Mouse (Mus musculus) right cerebral cortex, postnatal 10 days (tissue): ENCODE data around the gene Fblim1.

Source experiments
- DNase-seq, 2 experiments: peaks; one replicate each; pipeline ENCODE4 v3.0.0; 2021; ENCODE audit warnings: low spot score in 2 of 2

The Fblim1 gene

DNA sequence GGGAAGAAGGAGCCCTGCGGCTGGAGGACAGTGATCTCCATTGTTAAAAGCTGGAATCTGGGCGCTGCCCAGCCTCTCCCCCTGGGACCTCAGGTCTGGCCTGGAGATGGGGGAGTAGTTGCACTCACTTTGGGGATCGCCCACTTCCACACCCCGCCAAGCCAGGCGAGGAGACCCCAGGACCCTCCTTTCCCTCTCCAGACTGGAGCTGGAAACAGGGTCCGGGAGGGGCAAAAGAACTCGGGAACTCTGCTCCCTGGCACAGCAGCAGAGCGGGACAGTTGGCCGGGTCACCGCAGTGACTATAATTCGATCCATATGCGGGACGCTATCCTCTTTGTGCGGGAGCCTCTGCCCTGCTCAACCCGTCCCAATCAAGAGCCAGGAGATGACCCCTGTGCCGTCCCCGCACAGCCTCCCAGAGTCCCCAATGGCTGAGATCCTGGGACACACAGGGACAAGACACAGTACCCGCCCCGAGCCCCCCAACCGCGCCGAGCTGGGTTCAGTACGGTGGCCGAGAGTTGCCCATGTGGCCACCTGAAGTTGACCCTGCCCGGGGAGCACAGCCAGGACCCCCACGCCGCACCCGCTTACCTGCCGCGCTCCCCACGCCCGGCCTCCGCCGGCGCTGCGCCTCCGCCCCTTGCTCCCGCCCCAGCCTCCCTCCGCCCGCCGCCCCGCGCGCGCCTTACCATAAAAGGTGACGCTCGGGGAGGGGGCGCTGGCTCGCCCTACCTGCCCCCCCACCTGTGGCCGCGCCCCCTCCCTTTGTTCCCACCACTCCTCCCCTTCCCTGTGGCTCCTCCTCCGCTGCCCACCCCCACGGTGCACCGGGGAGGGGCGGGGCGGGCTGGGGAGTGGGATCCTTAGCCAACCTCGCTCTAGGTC is 6.4 kb downstream of the Fblim1 start:
- no peak for DNase-seq

DNA sequence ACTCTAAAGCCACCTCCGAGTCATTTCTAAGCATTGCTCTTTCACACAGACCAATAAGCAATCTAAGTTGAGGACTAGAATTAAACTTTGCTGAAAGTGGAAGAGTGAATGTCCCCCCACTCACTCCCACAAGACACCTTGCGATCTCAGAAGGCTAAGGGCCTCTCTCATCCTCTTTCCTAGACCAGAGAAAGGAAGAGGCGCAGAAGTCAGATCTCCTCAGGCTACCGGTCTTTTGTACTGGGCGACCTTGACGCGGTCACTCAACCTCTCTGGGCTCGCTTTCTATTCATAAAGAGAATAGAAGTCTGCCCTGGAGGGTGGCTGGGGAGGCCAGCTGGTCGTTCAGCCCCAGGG is 7.0 kb downstream of the Fblim1 start:
- no peak for DNase-seq

DNA sequence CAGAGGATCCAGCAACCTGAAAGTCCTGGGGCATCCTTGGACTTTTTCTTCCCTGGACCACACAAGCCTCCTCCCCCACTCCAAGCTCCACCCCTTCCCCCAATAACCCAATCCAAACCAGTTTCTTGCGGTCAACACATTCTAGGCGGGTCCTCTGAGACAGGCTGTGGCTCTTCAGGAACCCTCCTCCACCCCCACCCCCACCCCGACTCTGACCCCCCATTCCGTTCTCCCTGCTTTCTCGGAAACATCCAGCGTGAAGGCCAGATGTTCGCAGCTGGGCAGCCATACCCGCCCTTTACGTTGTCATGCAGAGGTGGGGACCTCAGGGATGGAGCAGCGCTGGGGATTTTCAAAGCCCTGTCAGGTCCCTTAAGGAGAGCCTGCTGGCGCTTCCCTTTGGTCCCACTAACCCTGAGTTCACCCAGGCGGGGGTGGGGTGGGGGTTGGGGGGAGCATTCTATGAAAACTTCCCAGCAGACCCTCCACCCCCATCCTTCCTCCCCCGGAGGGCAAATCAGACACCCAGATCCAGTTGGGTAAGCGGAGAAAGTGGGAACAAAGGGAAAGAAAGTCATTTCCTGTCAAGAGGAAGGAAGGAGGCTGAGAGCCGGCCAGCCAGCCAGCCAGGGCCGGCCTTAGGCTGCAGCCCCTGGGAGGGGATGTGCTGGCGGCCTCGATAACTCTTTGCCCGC is 7.5 kb downstream of the Fblim1 start:
- no peak for DNase-seq

DNA sequence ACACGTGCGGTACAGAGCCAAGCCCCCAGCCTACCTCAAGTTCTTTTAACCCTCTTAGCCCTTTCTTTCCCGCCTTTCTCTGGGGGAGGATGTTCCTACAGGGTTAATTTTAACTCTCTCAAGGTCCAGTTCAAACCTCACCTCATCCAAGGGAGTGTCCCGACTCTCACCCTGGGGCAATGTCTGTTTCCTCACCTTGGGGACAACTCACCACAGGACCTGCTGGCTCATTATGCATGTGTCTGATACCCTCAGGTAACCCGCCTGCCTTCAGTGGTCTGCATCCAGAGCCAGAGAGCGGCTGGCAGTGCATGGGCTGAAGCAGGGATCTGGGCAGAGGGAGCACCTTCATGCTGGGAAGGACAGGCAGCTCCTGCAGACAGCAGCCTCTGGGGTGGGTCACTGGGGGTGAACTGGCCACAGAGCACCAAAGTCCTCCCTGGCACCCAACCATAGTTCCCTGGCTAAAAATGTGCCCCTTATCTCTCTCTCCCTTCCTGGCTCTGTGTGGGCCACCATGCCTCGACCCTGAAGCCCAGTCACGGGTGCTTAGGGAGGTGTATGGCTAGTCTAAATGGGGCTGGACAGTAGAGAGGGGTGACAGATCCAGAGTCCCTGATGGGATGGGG is 9.1 kb downstream of the Fblim1 start:
- no peak for DNase-seq

DNA sequence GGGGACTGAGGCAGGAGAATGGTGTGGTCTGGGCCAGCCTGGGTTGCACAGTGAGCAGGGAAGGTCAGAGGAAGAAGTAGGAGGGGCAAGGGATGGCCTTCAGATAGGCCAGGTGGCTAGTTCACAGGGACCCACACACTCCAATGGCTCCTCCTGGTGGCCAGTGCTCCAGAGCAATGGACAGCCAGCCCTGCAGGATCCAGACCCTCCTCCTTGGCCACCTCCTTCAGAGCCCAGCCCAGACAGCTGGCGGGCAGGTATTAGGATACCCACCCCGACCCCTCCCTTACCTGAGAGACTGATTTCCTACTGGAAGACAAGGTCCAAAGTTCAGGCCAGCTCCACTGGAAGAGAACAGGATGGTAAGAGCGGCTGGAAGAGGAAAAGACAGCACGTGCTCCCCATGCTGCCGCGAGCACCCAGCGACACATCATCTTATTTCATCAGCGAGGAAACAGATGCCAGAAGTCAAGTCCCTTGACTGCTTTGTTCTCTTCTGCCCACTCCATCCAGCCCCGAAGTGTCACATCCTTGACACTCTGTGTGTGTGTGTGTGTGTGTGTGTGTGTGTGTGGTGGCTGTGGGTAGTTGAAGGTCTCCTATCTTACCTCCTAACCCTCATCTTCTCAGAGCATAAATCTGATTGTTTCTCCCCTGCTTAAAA is 10.2 kb downstream of the Fblim1 start:
- DNase-seq: no peak

DNA sequence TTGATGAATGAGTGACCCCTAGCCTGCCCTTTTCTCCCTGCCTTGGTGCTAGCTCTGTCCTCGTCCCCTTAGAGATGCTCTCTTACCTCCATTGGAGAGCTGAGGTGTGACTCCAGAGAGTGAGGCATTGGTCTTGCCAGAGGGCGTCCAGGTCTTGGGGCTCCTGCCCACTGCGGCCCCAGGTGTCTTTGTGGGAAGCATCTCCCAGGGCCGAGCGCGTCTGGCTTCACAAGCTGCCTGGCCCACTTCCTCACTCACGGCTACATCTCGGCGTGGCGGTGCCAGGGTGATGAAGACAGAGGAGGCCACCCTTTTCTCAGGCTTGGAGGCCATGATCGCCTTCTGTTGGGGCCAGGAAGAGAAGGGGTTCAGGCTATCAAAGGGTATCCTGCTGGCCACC is 10.8 kb downstream of the Fblim1 start:
- DNase-seq: no peak

DNA sequence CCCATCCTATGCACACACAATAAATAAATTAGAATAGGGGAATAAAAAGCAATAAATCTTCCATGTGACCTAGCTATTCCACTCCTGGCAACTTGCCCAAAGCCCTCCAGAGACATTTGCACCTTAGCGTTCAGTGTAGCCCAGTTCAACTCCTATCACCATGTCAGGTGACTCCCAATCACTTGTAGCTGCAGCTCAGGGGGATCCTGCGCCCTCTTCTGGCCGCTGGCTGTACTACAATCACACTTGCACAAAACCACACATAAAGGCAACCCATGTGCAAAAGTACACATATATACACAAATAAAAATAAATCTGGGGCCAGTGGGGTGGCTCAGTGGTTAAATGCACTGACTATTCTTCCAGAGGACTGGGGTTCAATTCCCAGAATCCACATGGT is 14.3 kb downstream of the Fblim1 start:
- DNase-seq: no peak

DNA sequence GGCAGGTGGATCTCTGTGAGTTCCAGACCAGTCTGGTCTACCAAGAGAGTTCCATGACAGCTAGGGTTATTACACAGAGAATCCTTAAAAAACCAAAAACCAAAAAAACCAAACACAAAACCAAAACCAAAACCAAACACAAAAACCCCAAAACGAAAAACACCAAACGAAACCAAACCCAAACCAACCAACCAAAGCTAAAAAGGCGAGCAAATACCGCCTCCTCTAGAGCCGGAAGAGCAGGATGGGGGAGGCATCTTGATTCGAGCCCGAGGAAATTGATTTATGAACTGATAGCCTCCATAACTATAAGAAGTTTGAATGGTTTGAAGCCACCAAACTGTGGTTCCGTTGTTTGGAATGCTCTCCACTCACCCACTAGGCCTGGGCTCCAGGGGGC is 22.0 kb downstream of the Fblim1 start:
- no peak for DNase-seq

DNA sequence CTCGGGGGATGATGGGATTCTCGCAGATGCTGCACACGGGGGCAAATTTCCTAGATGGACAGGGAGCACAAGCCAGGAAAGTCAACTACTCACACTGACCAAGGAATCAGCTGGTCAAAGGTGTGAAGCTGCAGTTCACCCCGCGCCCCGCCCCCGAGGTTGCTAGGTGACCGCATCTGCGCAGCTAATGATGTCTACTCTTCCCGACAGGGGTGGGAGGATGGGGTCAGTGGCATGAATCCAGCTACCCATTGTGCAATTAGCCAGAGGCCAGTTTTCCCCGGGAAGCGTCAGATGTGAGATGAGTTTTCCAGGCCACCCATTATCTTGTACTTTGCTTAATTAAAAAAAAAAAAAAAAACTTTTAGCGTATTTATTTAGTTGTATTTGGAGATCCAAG is 24.8 kb downstream of the Fblim1 start:
- DNase-seq: no peak

DNA sequence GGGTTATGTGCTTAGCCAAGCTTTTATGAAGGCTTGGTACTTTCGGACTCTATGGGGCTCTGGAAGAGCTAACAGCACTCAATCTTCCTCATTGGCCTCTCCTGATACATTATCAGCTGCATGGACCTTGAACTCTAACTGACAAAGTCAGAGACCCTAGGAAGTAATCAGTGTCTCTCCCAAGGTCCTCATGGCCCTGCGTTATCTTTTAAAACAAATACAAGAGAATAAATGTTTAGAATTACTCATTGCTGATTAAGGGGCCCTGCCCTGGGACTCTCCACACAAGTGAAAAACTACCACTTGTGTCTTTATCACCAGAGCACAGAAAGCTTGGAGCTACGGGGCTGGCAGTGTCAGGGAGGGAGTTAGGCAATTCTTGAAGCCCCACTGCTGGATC is 27.1 kb downstream of the Fblim1 start:
- DNase-seq: no peak

DNA sequence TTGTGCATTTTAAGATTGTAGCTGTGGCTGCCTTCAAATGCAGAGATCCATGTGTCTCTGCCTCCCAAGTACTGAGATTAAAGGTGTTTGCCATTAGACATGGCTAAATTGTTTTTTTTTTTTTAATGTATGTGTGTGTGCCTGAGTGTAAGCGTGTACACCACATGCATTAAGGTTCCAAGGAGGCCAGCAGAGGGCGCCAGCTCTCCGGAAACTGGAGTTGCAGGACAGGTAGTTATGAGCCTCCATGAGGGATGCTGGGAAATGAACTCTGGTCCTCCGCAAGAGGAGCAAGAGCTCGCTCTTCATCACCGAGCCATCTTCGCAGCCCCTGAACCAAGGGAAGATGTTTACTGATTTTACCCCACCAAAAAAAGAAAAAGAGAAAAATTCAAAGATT is 29.0 kb downstream of the Fblim1 start:
- no peak for DNase-seq

DNA sequence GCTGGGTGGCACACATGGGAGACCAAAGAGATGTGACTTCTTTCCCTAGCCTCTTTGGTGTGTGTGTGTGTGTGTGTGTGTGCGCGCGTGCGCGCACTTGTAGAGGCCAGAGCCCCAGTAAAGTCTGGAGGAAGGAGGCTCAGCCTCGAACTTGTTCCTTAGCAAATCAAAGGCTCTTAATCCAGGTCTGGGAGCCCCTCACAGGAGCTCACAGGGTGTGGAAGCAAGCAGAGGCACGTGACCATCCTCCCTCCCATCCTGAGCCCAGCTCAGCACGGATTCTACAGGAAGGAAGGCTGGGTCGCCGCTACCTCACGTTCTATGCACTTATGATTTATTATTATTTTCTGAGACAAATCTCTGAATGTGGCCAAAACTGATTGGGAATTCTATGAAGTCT is 29.5 kb downstream of the Fblim1 start:
- DNase-seq: no peak

DNA sequence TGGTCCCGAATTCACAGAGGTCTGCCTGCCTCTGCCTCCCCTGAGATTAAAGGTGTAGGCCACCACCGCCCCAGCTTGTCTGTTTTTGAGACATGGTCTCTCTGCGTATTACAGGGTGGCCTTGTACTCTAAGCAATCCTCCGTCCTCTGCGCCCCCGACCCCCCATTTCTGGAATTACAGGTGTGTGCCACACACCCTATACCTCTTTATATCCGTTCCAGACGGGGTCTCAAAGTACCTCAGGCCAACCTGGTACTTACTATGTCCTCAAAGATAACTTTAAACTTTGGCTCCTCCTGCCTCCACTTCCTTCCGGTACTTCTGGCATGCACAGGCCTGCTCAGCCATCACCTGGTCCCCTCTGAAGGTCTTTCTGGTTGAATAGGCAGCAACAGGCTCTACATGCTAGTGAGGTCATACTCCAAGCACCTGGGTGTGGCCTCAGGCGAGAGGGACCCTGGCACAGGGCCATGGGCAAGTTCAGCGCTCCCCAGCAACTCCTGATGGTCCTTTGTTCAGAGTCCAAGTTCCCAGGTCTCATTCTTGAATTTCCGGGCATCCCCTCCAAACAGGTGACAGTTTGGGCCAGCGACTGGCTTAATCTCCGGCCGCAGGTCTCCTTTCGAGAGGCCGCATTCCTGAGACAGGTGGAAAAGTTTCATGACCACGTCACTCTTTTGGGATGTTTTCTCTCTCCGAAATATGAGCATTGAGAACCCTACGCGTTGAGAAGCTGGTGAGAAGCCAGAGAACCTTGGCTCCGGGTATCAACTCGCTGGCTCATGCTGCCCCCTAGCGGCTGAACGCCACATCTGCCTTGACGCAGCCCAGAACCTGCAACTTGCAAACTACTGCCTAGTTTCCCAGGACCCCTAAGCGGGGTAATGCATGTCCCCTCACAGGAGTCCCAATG is 30.9 kb downstream of the Fblim1 start:
- peak; percentile 79 to 90 for DNase-seq

DNA sequence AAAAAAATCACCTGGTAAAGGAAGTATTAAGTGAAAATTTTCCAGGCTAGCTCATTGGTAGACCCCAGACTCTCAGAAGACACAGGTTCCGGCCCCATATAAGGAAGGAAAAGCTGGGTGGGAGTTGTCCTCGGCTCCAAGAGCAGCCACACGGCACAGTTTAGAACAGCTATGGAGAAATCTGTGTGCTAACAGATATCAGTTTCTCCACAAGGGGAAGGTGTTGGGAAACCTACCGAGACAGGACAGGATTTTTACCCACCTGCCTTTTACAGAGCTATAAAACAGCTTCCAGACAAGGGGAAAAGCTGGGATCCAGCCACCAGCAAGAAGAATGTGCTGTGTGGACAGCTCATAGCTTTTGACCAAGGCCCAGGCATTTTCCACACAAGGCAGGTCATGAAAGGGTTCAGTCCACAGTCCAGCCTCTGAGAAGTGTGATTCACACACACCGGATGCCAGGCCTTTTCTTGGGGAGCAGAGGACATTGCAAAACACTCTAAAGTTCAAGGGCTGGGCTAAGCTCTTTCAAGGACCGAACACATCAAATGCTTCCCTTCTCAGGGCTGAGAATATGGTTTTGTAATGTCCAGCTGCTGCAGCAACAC is 32.4 kb downstream of the Fblim1 start:
- DNase-seq: no peak

DNA sequence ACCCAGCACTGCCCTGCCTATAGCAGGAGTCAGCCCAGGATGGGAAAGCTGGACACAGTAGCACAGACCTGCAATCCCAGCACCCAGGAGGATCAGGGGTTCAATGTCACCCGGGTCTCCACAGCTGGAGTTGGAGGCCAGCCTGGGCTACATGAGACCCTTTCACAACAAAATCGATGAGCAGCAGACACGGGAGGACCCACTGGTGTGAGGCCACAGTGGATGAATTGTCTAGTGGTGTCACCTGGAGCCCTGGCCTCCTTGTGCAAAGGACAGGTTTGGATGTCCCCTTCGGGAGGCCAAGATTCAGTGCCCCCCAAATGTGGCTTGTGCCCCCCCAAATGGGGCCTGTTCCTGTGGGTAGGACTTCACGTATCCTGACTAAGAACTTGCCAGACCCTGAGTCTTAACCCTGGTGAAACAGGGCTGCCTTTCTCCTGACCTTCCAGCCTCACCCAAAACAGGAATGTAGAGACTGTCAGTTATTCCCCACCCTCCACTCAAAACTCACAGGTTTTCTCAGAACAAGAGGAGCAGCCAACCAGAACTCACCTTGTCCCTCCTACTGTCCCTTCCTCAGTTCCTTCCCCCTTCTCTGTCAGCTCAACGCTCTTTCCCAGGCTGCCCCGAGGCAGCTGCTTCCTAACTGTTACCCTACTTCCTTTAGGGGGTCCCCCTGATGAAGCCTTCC is 33.1 kb downstream of the Fblim1 start:
- no peak for DNase-seq

DNA sequence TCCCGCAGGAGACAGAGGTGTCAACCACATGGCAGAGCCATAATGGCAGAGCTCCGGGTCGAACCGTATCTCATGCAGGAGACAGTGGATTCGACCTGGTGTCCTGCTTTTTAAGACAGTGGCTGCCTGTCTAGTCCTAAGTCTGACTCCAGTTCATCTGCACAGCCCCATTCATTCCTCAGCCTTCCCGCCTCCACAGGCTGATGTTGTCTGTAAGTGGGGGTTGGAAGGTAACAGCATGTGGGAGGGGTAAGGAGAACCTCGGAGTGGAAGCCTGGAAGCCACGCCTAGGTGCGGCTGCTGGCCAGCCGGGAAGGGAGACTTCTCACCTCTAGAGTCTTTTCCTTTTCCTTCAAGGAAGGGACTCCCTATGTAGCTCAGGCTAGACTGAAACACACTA is 34.0 kb downstream of the Fblim1 start:
- DNase-seq: no peak

DNA sequence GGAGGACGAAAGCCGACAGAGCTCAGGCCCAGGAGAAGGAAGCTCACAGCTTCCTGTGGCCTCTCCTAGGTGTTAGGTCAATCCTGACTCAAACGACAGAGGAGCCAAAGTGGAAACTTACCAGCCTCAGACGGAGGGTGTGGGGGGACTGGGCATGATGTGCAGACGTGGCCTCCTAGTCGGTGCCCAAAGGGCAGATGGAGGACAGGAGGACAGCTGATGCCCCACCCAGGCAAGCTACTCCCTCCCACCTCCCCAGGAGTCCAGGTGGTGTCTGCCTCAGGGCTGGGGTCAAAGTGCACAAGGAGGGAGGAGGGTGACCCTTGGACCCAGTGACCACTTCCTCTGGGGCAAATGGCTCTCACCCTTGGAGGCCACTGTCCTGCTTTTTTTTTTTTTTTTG is 34.6 kb downstream of the Fblim1 start:
- no peak for DNase-seq

DNA sequence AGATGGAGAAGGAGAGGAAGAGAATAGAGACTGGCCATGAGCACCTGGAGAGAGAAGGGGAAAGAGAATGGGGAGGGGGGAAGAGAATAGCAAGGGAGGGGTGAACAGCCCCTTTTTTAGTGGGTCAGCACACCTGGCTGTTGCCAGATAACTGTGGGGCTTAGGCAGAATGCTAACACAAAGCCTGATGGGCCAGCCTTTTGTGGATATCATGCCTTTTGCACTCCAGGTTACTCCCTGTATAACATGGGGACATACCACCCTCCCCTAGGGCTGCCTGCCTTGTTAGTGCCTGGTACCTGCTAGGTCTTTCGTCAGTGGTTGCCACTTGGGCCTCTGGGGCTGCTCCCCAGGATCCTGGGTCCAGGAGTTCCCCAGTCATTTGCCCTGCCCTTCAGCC is 35.1 kb downstream of the Fblim1 start:
- DNase-seq: no peak

DNA sequence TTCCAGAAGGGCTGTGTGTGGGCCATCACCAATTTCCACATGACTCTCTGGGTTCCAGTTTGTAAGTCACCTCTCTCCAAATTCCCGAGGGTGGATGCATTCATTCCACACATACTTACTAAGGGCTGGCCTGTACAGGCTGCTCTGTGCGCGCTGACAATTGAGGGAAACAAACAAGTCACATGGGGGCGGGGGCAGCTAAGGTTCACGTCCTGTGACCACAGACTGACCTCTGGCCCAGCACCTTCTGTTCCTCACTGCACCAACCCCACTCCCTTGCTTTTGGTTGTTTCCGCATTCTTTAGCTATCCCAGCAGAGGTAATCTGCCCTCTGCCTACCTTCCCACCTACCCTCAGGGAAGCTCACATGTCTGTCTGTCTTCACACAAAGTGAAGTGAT is 35.9 kb downstream of the Fblim1 start:
- no peak for DNase-seq

DNA sequence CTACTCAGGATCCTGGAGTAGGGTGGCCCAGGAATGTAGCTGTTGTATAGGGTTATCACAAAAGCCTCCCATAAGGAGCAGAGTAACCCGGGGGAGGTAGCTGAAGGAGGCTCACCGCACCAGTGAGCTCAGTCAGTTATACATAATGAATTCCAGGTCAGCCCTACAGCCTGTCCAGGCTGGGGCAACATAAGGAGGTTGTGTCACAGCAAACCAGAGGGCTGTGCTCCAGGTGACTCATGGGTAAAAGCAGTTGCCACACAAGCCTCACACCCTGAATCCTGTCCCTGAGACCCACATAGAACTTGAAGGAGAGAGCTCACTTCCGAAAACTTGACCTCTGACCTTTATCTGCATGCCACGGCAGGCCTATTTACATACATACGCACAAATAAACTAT is 36.9 kb downstream of the Fblim1 start:
- DNase-seq: no peak
